Mouse (Mus musculus) lung, postnatal 0 days (tissue): ENCODE results near the gene Socs5.

ENCODE experiments used
- CTCF ChIP-seq: IDR thresholded peaks from 2 replicates; pipeline ENCODE4 v1.5.1; 2016; ENCODE audit warnings: antibody characterized with exemption, mild to moderate bottlenecking
- EP300 ChIP-seq: IDR thresholded peaks from 2 replicates; pipeline ENCODE4 v1.6.1; 2016; ENCODE audit warnings: antibody characterized with exemption, mild to moderate bottlenecking, control low read depth

DNA sequence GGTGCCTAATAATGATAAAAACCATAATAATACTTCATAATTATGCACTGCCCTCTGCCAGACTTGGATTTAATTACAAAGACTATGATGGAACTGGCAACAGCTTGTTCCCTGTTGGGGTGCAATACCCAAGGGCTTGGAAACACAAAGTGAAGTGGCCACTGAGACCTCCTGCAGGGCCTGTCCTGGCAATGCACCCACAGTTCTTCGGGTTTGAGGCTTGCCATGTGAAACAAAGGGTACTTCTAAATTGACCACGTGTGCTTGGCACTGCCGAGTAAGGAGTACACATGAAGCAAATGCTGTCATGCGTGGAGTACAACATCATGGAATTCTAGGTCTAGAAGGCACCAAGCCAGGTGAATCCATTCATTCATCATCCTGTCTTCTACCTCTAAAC is 3.2 kb upstream of the Socs5 start:
- TF ChIP-seq CTCF, result no peak
- no peak for TF ChIP-seq EP300
